Mouse (Mus musculus) right cerebral cortex, postnatal 36 days (tissue): Measurements from ENCODE around the gene Evi5l.
A peak's percentile ranks its signal among the peaks of the same experiment; 100 is the strongest.

Experiments
- DNase-seq, 2 experiments: peaks; one replicate each; pipeline ENCODE4 v3.0.0; 2022; ENCODE audit warnings: low spot score in 2 of 2, mixed read lengths in 1 of 2

The Evi5l gene

DNA sequence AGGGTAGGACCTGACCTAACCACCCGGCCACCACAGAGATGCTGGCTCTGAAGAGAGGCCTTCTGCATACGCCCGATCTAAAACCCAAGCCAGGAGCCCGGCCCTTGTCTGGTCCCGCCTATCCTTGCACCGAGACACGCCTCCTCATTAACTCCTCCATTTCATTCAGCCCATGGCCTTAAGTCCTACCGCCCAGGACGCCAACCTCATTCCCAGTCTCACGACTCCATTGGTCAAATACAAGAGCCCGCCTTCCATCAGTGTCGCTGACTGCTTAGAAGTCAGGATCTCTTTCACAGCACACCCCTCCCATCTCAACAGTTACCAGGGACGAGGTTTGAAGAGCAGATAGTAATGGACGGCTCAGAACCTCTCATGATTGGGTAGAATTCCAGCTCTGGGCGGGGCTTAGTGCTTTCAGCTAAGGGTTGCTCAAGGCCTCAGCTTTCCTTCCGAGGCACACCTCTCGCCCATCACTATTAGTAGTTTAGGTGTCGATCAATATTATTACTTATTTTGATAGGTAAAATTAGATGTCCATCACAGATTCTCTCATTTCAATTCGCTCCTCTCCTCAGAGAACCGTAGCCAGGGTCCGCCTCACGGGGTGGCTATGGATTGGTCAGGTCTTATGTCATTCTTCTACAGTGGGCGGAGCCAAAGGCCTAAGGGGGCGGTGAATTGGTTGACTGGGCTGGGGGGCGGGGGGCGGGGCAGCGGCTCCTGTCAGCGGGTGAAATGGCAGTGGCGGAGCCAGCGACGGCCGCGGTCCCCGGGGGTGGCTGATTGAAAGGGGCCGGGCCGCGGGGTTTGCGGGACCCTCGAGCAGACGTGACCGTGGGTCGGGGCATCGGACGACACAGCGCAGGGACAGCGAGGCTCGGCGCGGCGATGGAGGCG is at the start of gene Evi5l:
Gene Evi5l, plus strand, starts transcription at position 716 of the 900 bp plus-strand sequence.
- peak; percentile 98 to 100 for DNase-seq

DNA sequence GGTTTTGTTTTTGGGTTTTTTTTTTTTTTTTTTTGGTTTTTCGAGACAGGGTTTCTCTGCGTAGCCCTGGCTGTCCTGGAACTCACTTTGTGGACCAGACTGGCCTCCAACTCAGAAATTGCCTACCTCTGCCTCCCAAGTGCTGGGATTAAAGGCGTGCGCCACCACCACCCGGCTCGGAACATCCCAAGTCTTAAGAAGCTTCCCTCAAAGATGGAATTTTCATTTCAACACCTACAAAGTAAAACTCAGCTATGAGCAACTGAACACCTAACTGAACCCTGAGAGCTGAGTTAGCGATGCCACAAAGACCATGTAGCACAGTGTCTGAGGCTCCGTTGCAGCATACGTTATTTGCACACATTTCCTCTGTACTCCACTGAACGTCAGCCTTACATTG is 32.6 kb upstream of the Evi5l start, which contains the start of gene Cd209g:
Gene Cd209g, plus strand, starts transcription at position 301 of the 400 bp plus-strand sequence.
- no peak for DNase-seq

DNA sequence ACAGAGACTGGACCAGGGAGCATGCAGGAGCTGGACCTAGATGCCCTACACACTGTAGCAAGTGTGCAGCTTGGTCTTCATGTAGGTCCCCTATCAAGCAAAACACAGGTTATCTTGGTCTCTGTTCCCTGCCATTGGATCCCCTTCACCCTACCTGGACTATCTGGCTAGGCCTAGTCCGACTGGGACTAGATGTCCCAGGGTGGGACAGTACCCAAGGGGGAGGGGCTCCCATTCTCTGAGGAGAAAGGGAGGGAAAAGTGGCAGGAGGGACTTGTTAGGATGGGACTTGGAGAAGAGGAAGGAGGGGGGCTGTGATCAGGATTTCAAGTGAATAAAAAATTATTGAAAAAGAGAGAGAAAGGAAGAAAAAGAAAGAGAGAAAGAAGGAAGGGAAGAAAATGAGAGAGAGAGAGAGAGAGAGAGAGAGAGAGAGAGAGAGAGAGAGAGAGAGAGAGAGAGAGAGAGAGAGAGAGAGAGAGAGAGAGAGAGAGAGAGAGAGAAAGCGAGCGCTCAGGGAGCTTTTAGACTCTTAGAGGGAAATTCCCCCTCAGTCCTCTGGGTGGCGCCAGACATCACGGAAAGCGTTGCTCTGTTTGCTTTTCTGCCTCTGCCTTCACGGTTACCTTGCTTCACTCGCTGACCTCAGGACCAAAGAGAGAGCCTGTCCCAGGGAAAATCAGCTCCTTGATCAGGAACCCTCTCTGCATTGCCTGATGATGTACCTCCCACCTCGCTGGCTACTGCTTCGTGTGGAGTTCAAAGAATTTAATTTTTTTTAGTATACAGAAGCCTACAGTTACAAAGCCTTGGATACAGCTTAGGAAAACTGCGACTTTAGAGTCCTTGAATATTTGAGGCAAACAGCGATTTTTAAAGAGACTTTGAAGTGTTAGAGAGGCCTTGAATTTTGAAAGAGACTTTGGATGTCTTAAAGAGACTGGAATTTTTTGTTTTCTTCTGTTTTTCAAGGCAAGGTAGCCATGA is 26.4 kb upstream of the Evi5l start:
- peak; percentile 40 to 49 for DNase-seq

DNA sequence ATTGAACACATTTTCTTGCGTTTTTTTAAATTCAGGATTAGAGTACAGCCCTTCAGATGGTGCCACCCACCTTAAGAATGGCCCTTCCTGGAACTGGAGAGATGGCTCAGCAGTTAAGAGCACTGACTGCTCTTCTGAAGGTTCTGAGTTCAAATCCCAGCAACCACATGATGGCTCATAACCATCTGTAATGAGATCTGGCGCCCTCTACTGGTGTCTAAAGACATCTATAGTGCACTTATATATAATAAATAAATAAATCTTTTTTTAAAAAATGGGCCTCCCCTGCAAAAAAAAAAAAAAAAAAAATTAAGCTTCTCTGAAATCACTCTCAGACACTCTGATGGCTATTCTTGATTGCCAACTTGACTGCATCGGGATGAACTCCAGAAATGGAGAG is 24.6 kb upstream of the Evi5l start:
- no peak for DNase-seq

DNA sequence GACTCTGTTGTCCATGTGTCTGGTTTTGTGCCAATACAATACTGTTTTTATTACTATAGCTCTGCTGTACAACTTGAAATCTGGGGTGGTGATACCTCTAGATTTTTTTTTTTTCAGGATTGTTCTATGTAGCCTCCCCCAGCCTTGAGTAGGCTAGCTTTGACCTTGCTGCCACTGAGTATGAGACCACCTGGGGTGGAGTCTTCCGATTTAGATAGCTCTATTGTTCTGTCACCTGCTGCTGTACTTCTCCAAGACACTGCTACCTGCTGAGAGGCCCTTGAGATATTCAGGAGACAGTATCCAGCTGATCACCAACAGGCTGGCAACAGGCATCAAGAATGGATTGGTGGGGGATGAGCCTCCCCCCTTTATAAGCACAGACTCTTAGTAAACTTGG is 19.1 kb upstream of the Evi5l start:
- DNase-seq = no peak

DNA sequence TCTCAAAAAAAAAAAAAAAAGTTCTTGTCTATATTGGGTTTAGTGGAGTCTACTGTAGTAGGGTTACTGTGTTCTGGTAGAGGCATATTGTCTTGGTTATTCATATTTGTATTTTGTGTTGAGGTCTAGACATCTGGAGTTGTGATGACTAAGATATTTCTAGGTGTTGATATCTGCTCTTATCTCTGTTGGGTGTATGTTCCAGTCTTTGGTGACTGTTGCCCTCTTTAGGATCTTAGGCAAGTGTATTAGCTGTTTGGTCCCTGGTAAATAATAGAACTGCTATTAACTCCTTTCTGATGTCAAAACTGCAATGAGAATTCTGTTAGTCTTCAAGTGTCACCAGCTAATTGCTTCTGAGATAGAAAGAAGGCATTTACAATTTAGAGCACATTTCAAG is 11.5 kb upstream of the Evi5l start:
- DNase-seq = no peak

DNA sequence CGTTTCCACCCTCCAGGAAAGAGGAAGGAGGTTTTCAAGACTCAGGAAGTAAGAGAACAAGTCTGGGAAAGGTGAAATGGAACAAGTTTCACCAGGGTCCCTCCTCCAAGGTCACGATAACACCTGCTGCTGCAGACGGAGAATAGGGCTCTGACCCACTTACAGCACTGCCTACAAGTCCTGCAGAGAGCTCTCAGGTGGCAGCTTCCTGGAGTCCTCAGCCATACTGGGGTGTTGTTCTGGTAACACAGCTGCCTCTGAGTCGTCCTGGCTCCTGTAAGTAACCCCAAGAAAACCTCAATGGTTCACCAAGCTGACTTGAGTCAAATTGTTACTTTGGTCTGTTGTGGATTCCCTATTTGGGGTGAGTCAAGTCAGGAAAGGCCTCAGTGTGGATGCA is 3.6 kb upstream of the Evi5l start:
- DNase-seq = no peak

DNA sequence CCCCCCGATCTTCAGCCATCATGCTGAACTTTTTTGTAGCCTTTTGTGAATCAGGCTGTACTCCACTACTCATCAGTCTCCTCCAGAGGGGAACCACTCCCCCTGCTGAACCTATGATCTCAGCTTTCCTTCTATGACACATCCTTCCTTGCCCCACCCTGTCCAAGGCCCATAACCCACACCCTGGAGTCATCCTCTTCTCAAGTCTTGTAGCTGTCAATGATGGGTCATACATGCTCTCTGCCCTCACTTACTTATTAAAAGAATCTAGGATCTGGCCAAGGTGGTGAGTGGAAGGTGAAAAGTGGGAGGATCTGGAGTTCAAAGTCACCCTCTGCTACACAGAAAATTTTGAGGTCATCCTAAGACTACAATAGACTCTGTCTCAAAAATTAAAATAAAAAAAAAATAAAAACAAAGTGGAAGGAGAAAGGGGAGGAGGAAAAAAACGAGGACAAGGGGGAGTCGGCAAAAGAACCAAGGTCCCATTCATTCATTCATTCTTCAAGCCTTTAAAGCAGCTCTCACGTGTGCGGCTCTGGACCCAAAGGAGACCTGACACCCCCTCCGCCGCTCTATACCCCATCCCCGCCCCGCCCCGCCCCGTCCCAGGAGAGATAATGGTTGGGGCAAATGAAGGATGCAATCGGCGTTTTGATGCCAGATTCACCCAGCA is 1.1 kb upstream of the Evi5l start:
- DNase-seq = no peak

DNA sequence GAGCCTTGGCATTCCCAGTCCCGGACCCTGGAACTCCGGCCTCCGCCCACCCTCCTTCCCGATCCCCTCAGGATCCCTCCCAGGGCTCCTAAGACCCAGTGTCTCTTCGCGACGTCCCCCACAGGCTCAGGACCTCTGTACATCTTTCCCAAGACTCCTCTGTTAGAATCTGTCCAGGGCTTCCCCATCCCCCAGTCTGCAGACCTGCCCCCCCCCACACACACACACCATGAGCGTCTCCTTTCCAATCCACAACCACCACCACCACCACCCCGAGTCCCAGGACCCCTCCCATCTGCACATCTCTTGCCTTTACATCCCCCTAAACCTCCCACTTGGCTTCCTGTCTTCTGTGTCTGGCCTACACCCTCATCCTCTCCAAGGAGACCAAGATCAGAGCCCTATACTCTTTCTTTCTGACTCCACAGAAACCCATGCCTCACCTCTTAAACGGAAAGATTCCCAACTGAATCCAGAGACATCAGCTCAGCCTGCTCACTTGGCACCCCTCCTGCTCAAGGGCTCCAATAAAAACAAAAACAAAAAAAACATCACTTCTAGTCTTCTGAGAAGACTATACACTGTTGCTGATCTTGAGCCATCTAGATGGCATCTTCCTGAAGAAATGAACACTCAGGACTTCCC is 636 bp downstream of the Evi5l start:
- no peak for DNase-seq

DNA sequence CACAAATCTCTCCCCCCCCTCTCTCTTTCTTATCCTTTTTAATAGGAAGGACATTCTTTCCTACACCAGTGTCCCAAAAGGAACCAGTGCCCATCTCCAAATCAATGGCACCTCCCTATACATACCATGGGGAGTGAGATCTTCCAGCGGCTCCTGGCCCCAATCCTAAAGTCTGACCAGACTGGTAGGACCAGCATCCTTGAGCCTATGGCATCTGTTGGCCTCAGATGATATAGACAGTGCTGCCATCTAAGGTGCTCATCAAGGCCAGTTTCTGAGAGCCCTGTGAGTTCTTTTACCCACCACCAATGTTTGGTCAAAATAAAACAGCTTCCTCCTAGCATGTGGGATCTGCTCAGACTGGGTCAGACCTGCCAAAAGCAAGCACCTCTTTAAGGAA is 1.6 kb downstream of the Evi5l start:
- DNase-seq = no peak

DNA sequence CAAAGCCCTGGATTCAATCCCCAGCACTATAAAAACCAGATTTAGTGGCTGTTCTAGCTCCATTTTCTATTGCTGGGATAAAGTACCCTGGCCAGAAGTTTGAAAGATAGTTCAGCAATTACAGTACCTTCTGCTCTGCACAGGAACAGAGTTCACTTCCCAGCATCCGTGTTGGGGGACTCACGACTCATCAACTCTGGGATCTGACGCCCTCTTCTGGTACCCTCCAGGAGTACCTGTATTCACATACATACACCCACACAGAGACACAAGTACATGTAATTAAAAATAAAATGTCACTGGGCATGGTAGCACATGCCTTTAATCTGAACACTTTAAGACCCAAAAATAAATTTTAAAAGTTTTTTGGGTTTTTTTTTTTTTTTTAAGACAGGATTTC is 6.1 kb downstream of the Evi5l start:
- DNase-seq = no peak

DNA sequence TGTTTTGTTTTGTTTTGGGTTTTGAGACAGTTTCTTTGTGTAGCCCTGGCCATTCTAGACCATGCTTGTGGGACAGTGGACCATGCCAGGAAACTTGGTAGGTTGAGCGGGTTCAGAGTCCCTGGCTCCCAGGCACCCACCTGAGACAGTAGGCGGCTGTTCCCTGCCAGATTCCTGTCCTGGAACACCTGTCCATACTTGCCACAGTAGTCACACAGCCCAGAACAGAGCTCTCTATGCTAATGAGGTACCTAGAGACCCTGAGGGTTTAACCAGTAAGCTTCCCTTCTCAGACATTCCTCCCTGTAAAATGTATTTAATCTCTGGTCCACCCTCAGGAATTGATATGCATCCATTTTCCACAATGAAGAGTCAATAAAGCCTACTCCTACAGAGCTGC is 7.7 kb downstream of the Evi5l start:
- DNase-seq = no peak

DNA sequence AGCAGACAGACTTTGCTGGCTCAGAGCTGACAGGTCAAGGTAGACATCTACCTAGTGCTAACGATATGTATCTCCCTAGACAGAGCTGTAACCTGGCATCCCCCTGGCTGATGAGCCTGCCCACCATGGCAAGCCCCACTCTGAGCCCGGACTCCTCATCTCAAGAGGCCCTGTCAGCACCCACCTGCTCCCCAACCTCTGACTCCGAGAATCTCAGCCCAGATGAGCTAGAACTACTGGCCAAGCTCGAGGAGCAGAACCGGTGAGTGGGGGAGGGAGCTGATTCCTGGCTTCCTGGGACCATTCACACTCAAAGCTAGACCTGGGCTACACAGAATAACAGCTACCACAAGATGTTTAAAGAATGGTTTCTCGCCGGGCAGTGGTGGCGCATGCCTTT is 17.0 kb downstream of the Evi5l start:
- DNase-seq = no peak

DNA sequence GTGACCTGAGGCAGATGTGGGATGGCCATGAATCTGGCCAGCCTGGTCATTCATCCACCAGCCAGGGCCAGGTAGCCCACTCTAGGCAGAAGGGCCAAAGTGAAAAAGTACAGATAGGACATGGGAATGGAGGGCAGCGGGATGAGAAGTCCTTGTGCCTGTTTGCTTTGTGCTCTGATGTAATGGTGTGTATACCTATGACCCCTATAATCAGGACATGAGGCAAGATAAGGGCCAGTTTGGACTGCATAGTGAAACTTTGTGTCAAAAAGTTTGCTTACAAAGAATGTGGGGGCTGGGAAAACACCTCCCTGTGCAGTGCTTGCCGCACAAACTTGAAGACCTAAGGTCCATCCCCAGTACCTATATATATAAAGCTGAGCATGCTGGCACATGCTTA is 19.8 kb downstream of the Evi5l start:
- DNase-seq = no peak

DNA sequence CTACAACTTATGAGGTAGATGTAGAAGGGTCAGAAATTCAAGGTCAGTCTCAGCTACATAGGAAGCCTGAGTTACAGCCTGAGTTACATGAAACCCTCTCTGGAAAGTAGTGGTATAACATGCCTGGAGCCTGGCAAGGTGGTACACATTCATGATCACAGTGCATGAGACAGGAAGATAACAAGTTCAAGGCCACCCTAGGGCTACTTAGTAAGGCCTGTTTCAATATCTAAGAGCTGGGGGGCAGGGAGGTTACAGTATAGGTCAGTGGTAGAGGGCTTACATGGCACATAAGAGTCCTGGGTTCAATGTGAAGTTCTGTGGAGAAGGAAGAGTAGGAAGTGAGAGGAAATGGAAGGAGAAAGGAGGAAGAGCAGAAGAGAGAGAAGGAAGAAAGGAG is 22.2 kb downstream of the Evi5l start:
- no peak for DNase-seq

DNA sequence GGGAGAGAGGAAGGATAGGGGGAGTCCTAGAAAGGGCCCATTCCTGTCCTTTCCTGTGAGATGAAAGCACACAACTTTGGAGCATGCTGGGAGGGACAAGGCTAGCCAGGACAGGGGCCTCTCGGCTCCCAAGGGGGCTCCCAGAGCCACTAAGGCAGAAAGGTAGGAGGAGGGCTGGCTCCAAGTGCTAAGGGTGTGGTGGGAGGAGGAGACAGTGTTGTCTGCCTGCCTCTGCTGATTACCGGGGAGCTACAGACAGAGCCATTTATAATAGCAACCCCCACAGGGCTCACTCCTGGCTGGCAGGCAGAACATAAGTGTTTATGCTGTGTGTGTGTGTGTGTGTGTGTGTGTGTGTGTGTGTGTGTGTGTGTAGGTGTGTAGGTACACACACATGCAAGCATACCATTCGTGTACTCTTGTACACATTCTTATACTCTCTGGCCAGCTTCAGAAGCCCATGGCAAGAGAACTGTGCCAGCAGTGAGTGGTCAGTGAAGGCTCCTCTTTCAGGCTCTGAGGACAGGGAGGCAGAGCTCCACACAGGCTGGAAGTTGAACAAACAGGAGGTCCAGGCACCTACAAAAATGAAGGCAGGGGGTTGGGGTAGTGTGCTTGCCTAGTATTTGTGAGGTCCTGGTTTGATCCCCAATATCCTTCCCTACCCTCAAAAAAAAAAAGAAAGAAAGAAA is 22.8 kb downstream of the Evi5l start:
- DNase-seq = no peak

DNA sequence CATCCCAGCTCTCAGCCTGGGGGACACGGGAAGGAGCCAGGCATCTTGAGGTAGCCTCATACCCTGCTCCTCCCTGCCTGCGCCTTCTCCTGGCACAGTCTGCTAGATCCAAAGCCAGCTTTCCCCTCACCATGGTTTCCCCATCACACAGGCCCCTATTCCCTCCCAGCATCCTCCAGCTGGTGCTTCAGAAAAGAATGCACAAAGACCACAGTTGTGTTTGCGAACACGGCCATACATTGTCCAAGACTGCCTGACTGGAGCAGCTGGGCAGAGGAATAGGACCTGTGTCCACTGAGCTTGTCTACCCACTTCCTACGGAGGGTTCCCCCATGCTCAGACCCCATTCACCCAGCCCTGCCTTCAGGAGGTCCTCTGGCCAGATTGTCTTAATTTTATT is 25.9 kb downstream of the Evi5l start:
- DNase-seq = no peak

DNA sequence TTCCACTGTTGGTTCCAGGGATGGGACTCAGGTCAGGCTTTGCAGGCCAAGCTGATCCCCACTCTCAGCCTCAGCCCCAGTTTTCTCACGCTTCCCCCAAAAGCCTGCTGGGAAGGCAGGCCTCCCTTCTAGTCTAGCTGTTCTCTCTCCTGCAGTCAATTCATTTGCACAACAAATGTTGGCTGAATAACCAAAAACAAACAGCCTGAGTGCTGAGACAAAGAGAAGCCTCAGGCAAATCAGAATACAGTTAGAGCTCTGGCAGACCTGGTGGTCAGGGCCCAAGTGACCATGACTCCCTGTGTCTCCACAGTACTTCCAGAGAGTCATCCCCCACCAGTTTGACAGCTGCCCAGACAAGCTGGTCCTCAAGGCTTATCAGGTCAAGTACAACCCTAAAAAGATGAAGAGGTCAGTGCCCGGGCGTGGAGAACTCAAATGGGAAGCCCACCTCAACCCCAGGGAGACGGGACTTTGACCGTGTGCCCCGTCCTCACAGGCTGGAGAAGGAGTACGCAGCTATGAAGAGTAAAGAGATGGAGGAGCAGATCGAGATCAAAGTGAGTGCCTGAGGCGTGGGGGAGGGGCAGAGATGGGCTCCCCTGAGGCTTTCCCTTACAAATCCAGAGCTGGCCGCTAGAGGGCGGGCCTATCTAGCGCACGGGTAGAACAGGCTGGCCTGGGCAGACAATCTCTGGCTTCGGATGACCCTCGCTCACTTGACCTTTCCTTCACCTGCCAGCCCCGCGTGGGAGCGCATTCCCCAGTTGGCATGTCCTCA is 26.6 kb downstream of the Evi5l start:
- DNase-seq = peak; percentile 84 to 86

DNA sequence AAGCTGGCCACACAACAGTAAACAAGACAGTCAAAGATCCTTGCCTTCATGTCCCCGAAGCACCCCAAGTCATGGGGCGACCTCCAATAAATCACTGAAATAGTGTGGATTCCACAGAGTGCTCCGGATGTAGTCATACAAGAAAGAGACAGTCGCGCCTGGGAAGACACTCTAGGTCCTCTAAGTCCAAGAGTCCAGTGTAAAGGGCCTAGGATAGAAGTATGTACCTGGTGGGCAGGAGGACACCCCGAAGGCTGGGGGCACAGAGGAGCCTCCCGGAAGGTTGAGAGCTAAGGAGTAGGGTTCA is 27.2 kb downstream of the Evi5l start:
- DNase-seq = no peak

DNA sequence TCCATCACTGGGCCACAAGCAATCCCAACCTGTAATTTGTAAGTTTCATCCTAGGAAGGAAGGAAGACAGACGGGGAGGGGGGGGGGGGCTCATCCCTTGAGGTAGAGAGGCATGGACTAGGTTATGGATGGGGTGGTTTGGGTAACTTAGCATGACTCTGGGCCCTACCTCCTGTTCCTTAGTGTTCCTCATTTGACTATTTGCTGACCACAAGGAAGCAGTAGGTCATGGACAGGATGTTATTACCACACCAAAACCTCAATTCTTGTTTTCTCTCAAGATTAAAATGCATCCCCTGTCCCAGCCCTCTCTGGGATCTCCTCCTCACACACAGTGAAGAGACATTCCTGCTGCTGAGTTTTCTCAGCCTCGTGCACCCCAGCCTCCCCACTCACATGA is 35.0 kb downstream of the Evi5l start:
- no peak for DNase-seq
